Mouse (Mus musculus) ES-Bruce4 (cell line): ENCODE data around the gene Wrap53. TPM values are rescaled to one million over a fixed set of nuclear protein-coding genes. Genes with fewer than 3 reads are reported as not detected.
"Not testable (repeated sequence)": the region's sequence is repeated elsewhere in the genome, so short reads cannot be mapped to it uniquely, and the experiment has no call there.

Source experiments
- H3K27ac ChIP-seq: 2 replicates; pipeline ENCODE4 v1.5.1; 2012; ENCODE audit warnings: low read length, inconsistent platforms; ENCODE audit not compliant: insufficient read depth
- H3K27me3 ChIP-seq: 2 replicates; pipeline ENCODE4 v1.6.1; 2012; ENCODE audit warnings: mild to moderate bottlenecking, low read length, inconsistent platforms; ENCODE audit not compliant: control insufficient read depth, poor library complexity, insufficient read depth, severe bottlenecking
- H3K36me3 ChIP-seq: 2 replicates; pipeline ENCODE4 v1.6.1; 2012; ENCODE audit warnings: inconsistent platforms, mild to moderate bottlenecking, low read length, moderate library complexity; ENCODE audit not compliant: control insufficient read depth, poor library complexity, insufficient read depth, severe bottlenecking
- H3K4me1 ChIP-seq: one replicate; pipeline ENCODE4 v1.8.1; 2011; ENCODE audit warnings: low read length; ENCODE audit not compliant: control insufficient read depth, insufficient read depth
- H3K4me3 ChIP-seq: 2 replicates; pipeline ENCODE4 v1.5.1; 2011; ENCODE audit warnings: low read depth, mild to moderate bottlenecking, low read length
- H3K9ac ChIP-seq: 2 replicates; pipeline ENCODE4 v1.6.1; 2012; ENCODE audit warnings: low read depth, mild to moderate bottlenecking, inconsistent platforms; ENCODE audit not compliant: poor library complexity, severe bottlenecking
- H3K9me3 ChIP-seq: replicated peaks from 2 replicates; pipeline ENCODE4 v1.6.1; 2012; ENCODE audit warnings: mild to moderate bottlenecking, low read length, inconsistent platforms; ENCODE audit not compliant: control insufficient read depth, poor library complexity, insufficient read depth, severe bottlenecking
- CTCF ChIP-seq: IDR thresholded peaks from one replicate; pipeline ENCODE4 v1.8.1; 2011; ENCODE audit warnings: low read depth, low read length
- EP300 ChIP-seq: IDR thresholded peaks from 2 replicates; pipeline ENCODE4 v1.6.1; 2011; ENCODE audit warnings: low read depth, low read length; ENCODE audit not compliant: insufficient read depth
- POLR2A ChIP-seq: IDR thresholded peaks from one replicate; pipeline ENCODE4 v1.8.1; 2011; ENCODE audit warnings: low read length; ENCODE audit not compliant: insufficient read depth
- polyA plus RNA-seq: library from polyadenylated mRNA; stranded (reverse); fragments of >200 nt; gene quantifications from 2 replicates; pipeline ENCODE4 v1.2.4, GENCODE M21; 2011; ENCODE audit warnings: low read depth; ENCODE audit not compliant: missing spikeins, insufficient read depth, insufficient read length

Gene Wrap53
- polyA plus RNA-seq, 1 experiment = 10.3 TPM

- H3K9me3 ChIP-seq = no peaks in the 10 kb centered on the region
- no peak within 1 kb of the TSS for H3K27ac ChIP-seq
- no peaks in the 10 kb centered on the region for H3K4me1 ChIP-seq
- H3K4me3 ChIP-seq = peak within 1 kb of the TSS; percentile 71
- no peak for TF ChIP-seq CTCF
- no peak for TF ChIP-seq EP300
- H3K36me3 ChIP-seq = no peaks in the 10 kb centered on the region
- no peaks in the 10 kb centered on the region for H3K27me3 ChIP-seq
- H3K9ac ChIP-seq = peak within 1 kb of the TSS; percentile 55
Observed at GRCm38 (mm10) chr11:69621571-69622268, 41.7 kb upstream of the Wrap53 start, which contains the start of gene Sat2. TSS of gene Sat2 (plus strand) at chr11:69622024.

- Histone ChIP-seq H3K4me1 (no peaks in the 10 kb centered on the region), H3K9ac (no peak overlapping the region), H3K9me3 (no peaks in the 10 kb centered on the region), H3K4me3 (no peak overlapping the region), H3K27me3 (no peaks in the 10 kb centered on the region), H3K36me3 (no peaks in the 10 kb centered on the region), H3K27ac (no peak overlapping the region)
- TF ChIP-seq CTCF (no peak), EP300 (no peak), POLR2A (no peak)
Observed at GRCm38 (mm10) chr11:69620394-69621081, 40.5 kb upstream of the Wrap53 start.

- Histone ChIP-seq H3K4me1 (peaks cover 3% of the 10 kb centered on the region), H3K9ac (no peak within 1 kb of the TSS), H3K4me3 (no peak within 1 kb of the TSS), H3K27ac (no peak within 1 kb of the TSS), H3K9me3 (no peaks in the 10 kb centered on the region), H3K27me3 (no peaks in the 10 kb centered on the region), H3K36me3 (no peaks in the 10 kb centered on the region)
- TF ChIP-seq CTCF (no peak), POLR2A (no peak), EP300 (no peak)
Observed at GRCm38 (mm10) chr11:69617805-69618204, 37.8 kb upstream of the Wrap53 start, which contains the start of gene Shbg. TSS of gene Shbg (minus strand) at chr11:69617905.

GRCm38 (mm10) chr11:69616781-69617180 is 36.7 kb upstream of the Wrap53 start:
- no peak overlapping the region for H3K4me3 ChIP-seq
- no peaks in the 10 kb centered on the region for H3K36me3 ChIP-seq
- H3K27ac ChIP-seq = no peak overlapping the region
- peaks cover 3% of the 10 kb centered on the region for H3K4me1 ChIP-seq
- TF ChIP-seq EP300 (no peak), CTCF (no peak), POLR2A (no peak)
- no peaks in the 10 kb centered on the region for H3K27me3 ChIP-seq
- H3K9me3 ChIP-seq = no peaks in the 10 kb centered on the region
- H3K9ac ChIP-seq = no peak overlapping the region

- H3K27me3 ChIP-seq, H3K36me3 ChIP-seq, H3K27ac ChIP-seq, H3K9me3 ChIP-seq, H3K4me1 ChIP-seq: not testable (repeated sequence)
- H3K9ac ChIP-seq = peak overlapping the region; percentile 15; the same call in 1 of the 2 replicates
- peak overlapping the region; percentile 25 for H3K4me3 ChIP-seq
Observed at GRCm38 (mm10) chr11:69614257-69614588, 34.2 kb upstream of the Wrap53 start.

GRCm38 (mm10) chr11:69613553-69614256 is 33.6 kb upstream of the Wrap53 start:
- Histone ChIP-seq H3K9ac (peak overlapping the region; percentile 45), H3K27me3 (no peaks in the 10 kb centered on the region), H3K4me1 (peaks cover 3% of the 10 kb centered on the region), H3K9me3 (no peaks in the 10 kb centered on the region), H3K4me3 (peak overlapping the region; percentile 19), H3K27ac (no peak overlapping the region), H3K36me3 (no peaks in the 10 kb centered on the region)
- TF ChIP-seq EP300 = 0 out of 2 replicates have a peak, but pooled peaks have one; percentile 28
- no peak for TF ChIP-seq POLR2A
- peak; percentile 79 for TF ChIP-seq CTCF
